Mouse (Mus musculus): ENCODE results near the gene Alk.
"Not testable (repeated sequence)": the region's sequence is repeated elsewhere in the genome, so short reads cannot be mapped to it uniquely, and the experiment has no call there.

The Alk gene

GRCm38 (mm10) chr17:72528481-72528880 is 75.9 kb downstream of the Alk start:
- no peak for DNase-seq (ENCODE audit: low read depth)

- DNase-seq (ENCODE audit: low read depth), result no peak
Measured at GRCm38 (mm10) chr17:72527481-72527880, 76.9 kb downstream of the Alk start.

- no peak for DNase-seq (ENCODE audit: low read depth)
Measured at GRCm38 (mm10) chr17:72526356-72526755, 78.1 kb downstream of the Alk start.

- DNase-seq (ENCODE audit: low read depth), result no peak
Measured at GRCm38 (mm10) chr17:72524839-72525238, 79.6 kb downstream of the Alk start.

GRCm38 (mm10) chr17:72523006-72523405 is 81.4 kb downstream of the Alk start:
- DNase-seq (ENCODE audit: low read depth), result no peak

GRCm38 (mm10) chr17:72522381-72522780 is 82.0 kb downstream of the Alk start:
- peak; percentile 1 for DNase-seq (ENCODE audit: low read depth)

GRCm38 (mm10) chr17:72521353-72521752 is 83.1 kb downstream of the Alk start:
- peak; percentile 63 for DNase-seq (ENCODE audit: low read depth)

- DNase-seq (ENCODE audit: low read depth), result no peak
Measured at GRCm38 (mm10) chr17:72510746-72511145, 93.7 kb downstream of the Alk start.

GRCm38 (mm10) chr17:72508678-72509394 is 95.6 kb downstream of the Alk start:
- no peak for DNase-seq (ENCODE audit: low read depth)

GRCm38 (mm10) chr17:72505213-72505612 is 99.2 kb downstream of the Alk start:
- DNase-seq (ENCODE audit: low read depth), result no peak

- no peak for DNase-seq (ENCODE audit: low read depth)
Measured at GRCm38 (mm10) chr17:72504581-72504980, 99.8 kb downstream of the Alk start.

GRCm38 (mm10) chr17:72495395-72495794 is 109.0 kb downstream of the Alk start:
- DNase-seq (ENCODE audit: low read depth), result no peak

GRCm38 (mm10) chr17:72485623-72486022 is 118.8 kb downstream of the Alk start:
- no peak for DNase-seq (ENCODE audit: low read depth)

- DNase-seq (ENCODE audit: low read depth), result not testable (repeated sequence)
Measured at GRCm38 (mm10) chr17:72479260-72479659, 125.2 kb downstream of the Alk start.

GRCm38 (mm10) chr17:72477889-72478405 is 126.5 kb downstream of the Alk start:
- DNase-seq (ENCODE audit: low read depth), result no peak

GRCm38 (mm10) chr17:72476956-72477355 is 127.5 kb downstream of the Alk start:
- no peak for DNase-seq (ENCODE audit: low read depth)

- DNase-seq (ENCODE audit: low read depth), result no peak
Measured at GRCm38 (mm10) chr17:72474166-72474565, 130.3 kb downstream of the Alk start.

GRCm38 (mm10) chr17:72448477-72448876 is 155.9 kb downstream of the Alk start:
- DNase-seq (ENCODE audit: low read depth), result no peak

GRCm38 (mm10) chr17:72445204-72446177 is 158.9 kb downstream of the Alk start:
- no peak for DNase-seq (ENCODE audit: low read depth)

GRCm38 (mm10) chr17:72417451-72417850 is 187.0 kb downstream of the Alk start:
- no peak for DNase-seq (ENCODE audit: low read depth)

GRCm38 (mm10) chr17:72414676-72415075 is 189.8 kb downstream of the Alk start:
- DNase-seq (ENCODE audit: low read depth), result no peak

- no peak for DNase-seq (ENCODE audit: low read depth)
Measured at GRCm38 (mm10) chr17:72404813-72405212, 199.6 kb downstream of the Alk start.

- no peak for DNase-seq (ENCODE audit: low read depth)
Measured at GRCm38 (mm10) chr17:72401861-72402260, 202.6 kb downstream of the Alk start.
